Mouse (Mus musculus) forebrain, postnatal 0 days (tissue): ENCODE results near the gene H2al1m. TPM values are rescaled to one million over a fixed set of nuclear protein-coding genes. Genes with fewer than 3 reads are reported as not detected.
"Not testable (repeated sequence)": the region's sequence is repeated elsewhere in the genome, so short reads cannot be mapped to it uniquely, and the experiment has no call there.

Source experiments
- ATAC-seq: fragments of 200-750 bp; cut with Nextera tagmentation; 2 replicates; pipeline ENCODE4 v1.8.0; 2017; ENCODE audit warnings: mild to moderate bottlenecking, moderate library complexity
- DNase-seq: peaks from one replicate; pipeline ENCODE4 v3.0.0-alpha.2; 2015
- H3K27ac ChIP-seq: fragments of 300-500 bp; sonication (generic); 2 replicates; pipeline ENCODE4 v1.5.1; 2014; ENCODE audit warnings: low read depth, mild to moderate bottlenecking, antibody characterized with exemption, low read length, moderate library complexity, mixed read lengths
- H3K27me3 ChIP-seq: fragments of 300-500 bp; sonication (generic); 2 replicates; pipeline ENCODE4 v1.6.1; 2014; ENCODE audit warnings: mild to moderate bottlenecking, low read length, mixed read lengths; ENCODE audit not compliant: insufficient read depth
- H3K36me3 ChIP-seq: fragments of 300-500 bp; sonication (generic); 2 replicates; pipeline ENCODE4 v1.6.1; 2014; ENCODE audit warnings: mild to moderate bottlenecking, moderate library complexity; ENCODE audit not compliant: insufficient read depth
- H3K4me1 ChIP-seq: fragments of 300-500 bp; sonication (generic); 2 replicates; pipeline ENCODE4 v1.6.1; 2014; ENCODE audit warnings: antibody characterized with exemption; ENCODE audit not compliant: insufficient read depth
- H3K4me2 ChIP-seq: fragments of 300-500 bp; sonication (generic); 2 replicates; pipeline ENCODE4 v1.6.1; 2014; ENCODE audit warnings: low read depth, mild to moderate bottlenecking, moderate library complexity
- H3K4me3 ChIP-seq: fragments of 300-500 bp; sonication (generic); 2 replicates; pipeline ENCODE4 v1.5.1; 2014; ENCODE audit warnings: low read depth, low read length, mixed read lengths
- H3K9ac ChIP-seq: fragments of 300-500 bp; sonication (generic); 2 replicates; pipeline ENCODE4 v1.6.1; 2014; ENCODE audit warnings: mild to moderate bottlenecking
- H3K9me3 ChIP-seq: fragments of 300-500 bp; sonication (generic); 2 replicates; pipeline ENCODE4 v1.6.1; 2016; ENCODE audit warnings: low read length
- CTCF ChIP-seq: sonication (generic); IDR thresholded peaks from 2 replicates; pipeline ENCODE4 v1.5.1; 2016; ENCODE audit warnings: antibody characterized with exemption, control low read depth, low read depth
- WGBS: fragments of 180-500 bp; shearing (Covaris S2); extraction: QIAGEN DNeasy Blood & Tissue Kit; methylation state at CpG from one replicate; pipeline ENCODE4 v1.1.7; 2014; 5-methylcytosine and 5-hydroxymethylcytosine counted together
- polyA plus RNA-seq: library from polyadenylated mRNA; unstranded; fragments of >200 nt; fragmentation: Nextera tagmentation; extraction: Ambion mirVana; gene quantifications from 2 replicates; pipeline ENCODE4 v1.2.1, GENCODE M21; 2015
- total RNA-seq: library from RNA; depleted of rRNA; stranded (reverse); fragments of >200 nt; gene quantifications from 2 replicates; pipeline ENCODE4 v1.2.3, GENCODE M21; 2014

H2al1m gene
- total and polyA plus RNA-seq, 2 experiments from 2014 or later, result 1.6 TPM; not detected in 1

- no peak for TF ChIP-seq CTCF
- no peaks in the 10 kb centered on the region for H3K9me3 ChIP-seq
- no peaks in the 10 kb centered on the region for H3K27me3 ChIP-seq
- H3K36me3 ChIP-seq, result no peaks in the 10 kb centered on the region
- WGBS, result 55% methylated on average over 12 of the region's 12 CpGs
- no peaks in the 10 kb centered on the region for H3K4me1 ChIP-seq
- ATAC-seq (no peak), DNase-seq (peak; percentile 13)
- peak overlapping the region; percentile 53 for H3K4me3 ChIP-seq
- no peak overlapping the region for H3K27ac ChIP-seq
- peak overlapping the region; percentile 63 for H3K9ac ChIP-seq
- peak overlapping the region; percentile 48 for H3K4me2 ChIP-seq
These were observed 10.1 kb upstream of the H2al1m start for GRCm38 (mm10) chrX:9273377-9274002.

GRCm38 (mm10) chrX:9274321-9274720 lies 9.2 kb upstream of the H2al1m start:
- Histone ChIP-seq H3K27me3 (no peaks in the 10 kb centered on the region), H3K36me3 (no peaks in the 10 kb centered on the region), H3K9me3 (no peaks in the 10 kb centered on the region), H3K4me3 (no peak overlapping the region), H3K4me1 (no peaks in the 10 kb centered on the region), H3K9ac (no peak overlapping the region), H3K4me2 (no peak overlapping the region), H3K27ac (no peak overlapping the region)
- DNase-seq, result no peak
- no peak for TF ChIP-seq CTCF
- WGBS, result 75% methylated on average over 8 of the region's 8 CpGs
- ATAC-seq, result no peak

- H3K4me2 ChIP-seq, H3K27ac ChIP-seq, H3K9me3 ChIP-seq, DNase-seq, H3K4me3 ChIP-seq, H3K4me1 ChIP-seq, H3K27me3 ChIP-seq, ATAC-seq, H3K9ac ChIP-seq, H3K36me3 ChIP-seq: not testable (repeated sequence)
- WGBS, result 92% methylated on average over 3 of the region's 4 CpGs
These were observed 9.7 kb downstream of the H2al1m start for GRCm38 (mm10) chrX:9293140-9293829.

GRCm38 (mm10) chrX:9298413-9298864 lies 14.9 kb downstream of the H2al1m start:
- H3K36me3 ChIP-seq, result no peaks in the 10 kb centered on the region
- ATAC-seq (no peak), DNase-seq (no peak)
- H3K4me2 ChIP-seq, result no peak overlapping the region
- H3K4me1 ChIP-seq, result no peaks in the 10 kb centered on the region
- H3K27ac ChIP-seq, result no peak overlapping the region
- no peak overlapping the region for H3K9ac ChIP-seq
- TF ChIP-seq CTCF, result no peak
- WGBS, result 88% methylated on average over 5 of the region's 5 CpGs
- no peaks in the 10 kb centered on the region for H3K27me3 ChIP-seq
- H3K4me3 ChIP-seq, result no peak overlapping the region
- H3K9me3 ChIP-seq, result no peaks in the 10 kb centered on the region

GRCm38 (mm10) chrX:9302791-9303190 lies 19.2 kb downstream of the H2al1m start:
- no peak for ATAC-seq
- Histone ChIP-seq H3K27me3 (no peaks in the 10 kb centered on the region), H3K9me3 (no peaks in the 10 kb centered on the region), H3K27ac (no peak overlapping the region), H3K4me3 (no peak overlapping the region), H3K36me3 (no peaks in the 10 kb centered on the region), H3K4me2 (no peak overlapping the region), H3K9ac (no peak overlapping the region), H3K4me1 (no peaks in the 10 kb centered on the region)
- no peak for DNase-seq
- no peak for TF ChIP-seq CTCF
- 88% methylated on average over 5 of the region's 5 CpGs for WGBS

- no peak for DNase-seq
- Histone ChIP-seq H3K4me2 (no peak overlapping the region), H3K27ac (no peak overlapping the region), H3K9ac (no peak overlapping the region), H3K4me3 (no peak overlapping the region), H3K4me1 (no peaks in the 10 kb centered on the region), H3K27me3 (no peaks in the 10 kb centered on the region), H3K36me3 (no peaks in the 10 kb centered on the region), H3K9me3 (no peaks in the 10 kb centered on the region)
- ATAC-seq, result no peak
- no peak for TF ChIP-seq CTCF
- WGBS, result 76% methylated on average over 1 of the region's 1 CpGs
These were observed 19.9 kb downstream of the H2al1m start for GRCm38 (mm10) chrX:9303455-9303854.

GRCm38 (mm10) chrX:9316457-9316856 lies 32.9 kb downstream of the H2al1m start:
- not testable (repeated sequence) for H3K4me3 ChIP-seq, H3K9me3 ChIP-seq, H3K36me3 ChIP-seq, DNase-seq, H3K27me3 ChIP-seq, H3K4me1 ChIP-seq, H3K27ac ChIP-seq, ATAC-seq, H3K4me2 ChIP-seq, H3K9ac ChIP-seq

- not testable (repeated sequence) for H3K4me1 ChIP-seq, H3K27ac ChIP-seq, H3K4me2 ChIP-seq, H3K27me3 ChIP-seq, H3K9me3 ChIP-seq, H3K36me3 ChIP-seq, ATAC-seq, DNase-seq, H3K9ac ChIP-seq, H3K4me3 ChIP-seq
- 94% methylated on average over 26 of the region's 26 CpGs for WGBS
These were observed 44.4 kb downstream of the H2al1m start for GRCm38 (mm10) chrX:9327954-9328353.

- not testable (repeated sequence) for H3K4me2 ChIP-seq, H3K9me3 ChIP-seq, DNase-seq, H3K4me1 ChIP-seq, H3K9ac ChIP-seq, H3K4me3 ChIP-seq, H3K27me3 ChIP-seq, H3K36me3 ChIP-seq, H3K27ac ChIP-seq, ATAC-seq
- WGBS, result 84% methylated on average over 12 of the region's 12 CpGs
These were observed 48.9 kb downstream of the H2al1m start for GRCm38 (mm10) chrX:9332366-9332962.

- not testable (repeated sequence) for H3K4me1 ChIP-seq, H3K36me3 ChIP-seq, H3K27me3 ChIP-seq, H3K4me3 ChIP-seq, H3K27ac ChIP-seq, H3K9me3 ChIP-seq, H3K9ac ChIP-seq, DNase-seq, H3K4me2 ChIP-seq
- peak; percentile 34; the same call in 1 of the 2 replicates for ATAC-seq
- 57% methylated on average over 2 of the region's 2 CpGs for WGBS
These were observed 49.5 kb downstream of the H2al1m start for GRCm38 (mm10) chrX:9333035-9333434.
